Mouse (Mus musculus) kidney, adult 2 months (tissue): ENCODE measurements around the gene Fbxw25.
"Not testable (repeated sequence)": the region's sequence is repeated elsewhere in the genome, so short reads cannot be mapped to it uniquely, and the experiment has no call there.

Experiments
- CTCF ChIP-seq: fragments of 200-500 bp; conservative IDR thresholded peaks from 2 replicates; pipeline ENCODE4 v1.5.1; 2011; ENCODE audit warnings: low read depth, mild to moderate bottlenecking, control low read depth, low read length, moderate library complexity, mixed read lengths; ENCODE audit not compliant: insufficient read depth, insufficient read length
- POLR2A ChIP-seq: fragments of 200-500 bp; IDR thresholded peaks from one replicate; pipeline ENCODE4 v1.6.1; 2011; ENCODE audit warnings: low read depth, low read length, control low read depth

DNA sequence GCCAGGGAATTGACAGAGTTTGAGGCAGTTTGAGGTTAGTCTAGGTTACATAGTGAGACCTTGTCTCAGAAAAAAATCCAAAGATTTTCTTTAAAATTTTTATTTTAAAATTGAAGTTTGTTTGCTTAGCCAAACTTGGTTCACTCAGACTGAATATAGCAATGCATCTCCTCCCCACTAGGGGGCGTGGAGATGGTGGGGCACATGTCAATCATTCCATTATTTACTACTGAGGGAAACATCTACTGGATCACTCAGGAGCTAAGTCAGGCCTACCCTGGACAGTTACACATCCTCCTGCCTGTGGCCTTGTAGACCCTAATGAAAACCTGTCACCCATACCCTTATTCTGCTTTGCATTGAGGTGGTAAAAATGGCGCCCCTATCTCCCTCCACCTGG, 62.3 kb downstream of the Fbxw25 start:
- TF ChIP-seq CTCF: 0 out of 2 replicates have a peak, but pooled peaks have one; percentile 28
- not testable (repeated sequence) for TF ChIP-seq POLR2A
